Mouse (Mus musculus): ENCODE data around the gene Tmem184b.

DNA sequence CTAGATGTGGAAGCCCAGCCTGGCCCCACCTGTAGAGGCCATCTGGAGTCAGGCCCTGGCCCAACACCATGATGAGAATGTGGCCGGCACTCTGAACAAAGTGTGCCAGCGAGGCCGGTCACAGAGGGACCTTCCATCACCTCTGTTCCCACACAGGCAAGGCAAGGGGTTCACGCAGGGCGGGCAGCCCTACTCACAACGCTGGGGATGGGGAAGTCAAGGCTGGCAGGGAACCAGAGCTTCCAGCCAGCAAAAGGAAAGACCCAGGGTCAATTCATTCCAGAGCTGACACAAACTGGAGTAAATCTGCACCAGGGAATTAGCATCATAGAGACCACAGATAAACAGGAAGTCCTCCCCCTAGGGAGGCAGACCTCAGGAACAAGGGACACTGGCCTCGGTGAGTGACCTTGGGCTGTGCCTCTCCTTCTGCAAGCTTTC, 33.1 kb upstream of the Tmem184b start:
- TF ChIP-seq CTCF (IDR thresholded peaks at IDR 0.05; ENCODE audit: control insufficient read depth, insufficient read depth, insufficient read length), result no peak
- TF ChIP-seq MYOG (IDR thresholded peaks at IDR 0.05; ENCODE audit: control insufficient read depth, extremely low read depth, insufficient read length), result no peak
- no peak for TF ChIP-seq MAX (IDR thresholded peaks at IDR 0.05)
- no peak for TF ChIP-seq CEBPB (IDR thresholded peaks at IDR 0.05; ENCODE audit: low read depth)
